Mouse (Mus musculus) bone marrow macrophage, adult 2 months (primary cell): ENCODE data around the gene Sertad3.

Source experiments
- CTCF ChIP-seq: IDR thresholded peaks from 2 replicates; pipeline ENCODE4 v1.5.1; 2012; ENCODE audit warnings: low read depth, mild to moderate bottlenecking, low read length, moderate library complexity
- POLR2A ChIP-seq: IDR thresholded peaks from 2 replicates; pipeline ENCODE4 v1.6.1; 2012; ENCODE audit warnings: mild to moderate bottlenecking, low read depth, low read length, borderline replicate concordance

- TF ChIP-seq POLR2A (no peak), CTCF (no peak)
Observed at GRCm38 (mm10) chr7:27476098-27476635, 2.6 kb downstream of the Sertad3 start.
